Mouse (Mus musculus) neural tube, embryonic 14.5 days (tissue): ENCODE results near the gene Ap5s1. TPM values are rescaled to one million over a fixed set of nuclear protein-coding genes. Genes with fewer than 3 reads are reported as not detected.

ENCODE experiments used
- polyA plus RNA-seq: library from polyadenylated mRNA; unstranded; fragments of >200 nt; fragmentation: Nextera tagmentation; extraction: Ambion mirVana; gene quantifications from 2 replicates; pipeline ENCODE4 v1.2.1, GENCODE M21; 2014

The Ap5s1 gene
- polyA plus RNA-seq, 1 experiment from 2014 or later = 39.5 TPM

Other genes starting within 250 kb of the Ap5s1 start
- 49.4 and 63.7 TPM in 2 replicates for gene Gfra4, start 164.0 kb upstream of the Ap5s1 start, polyA plus RNA-seq
- gene Adam33, start 143.3 kb upstream of the Ap5s1 start, polyA plus RNA-seq = 0.60 and 0.73 TPM in 2 replicates
- gene Siglec1, start 120.3 kb upstream of the Ap5s1 start, polyA plus RNA-seq = 0.09 and 0.43 TPM in 2 replicates
- gene Hspa12b, start 79.8 kb upstream of the Ap5s1 start, polyA plus RNA-seq = 1.3 and 3.4 TPM in 2 replicates
- not detected in 2 replicates for gene Gm11037, start 73.6 kb upstream of the Ap5s1 start, polyA plus RNA-seq
- gene 1700037H04Rik, start 47.0 kb upstream of the Ap5s1 start, polyA plus RNA-seq = 86.9 and 90.0 TPM in 2 replicates
- gene Cenpb, start 27.0 kb upstream of the Ap5s1 start, polyA plus RNA-seq = 7.0 and 10.5 TPM in 2 replicates
- 21.9 and 24.7 TPM in 2 replicates for gene Cdc25b, start 20.1 kb upstream of the Ap5s1 start, polyA plus RNA-seq
- gene Spef1, start 19.8 kb upstream of the Ap5s1 start, polyA plus RNA-seq = 9.2 and 9.4 TPM in 2 replicates
- 5.0 and 6.1 TPM in 2 replicates for gene Mavs, start 27.0 kb downstream of the Ap5s1 start, polyA plus RNA-seq
- gene Pank2, start 55.4 kb downstream of the Ap5s1 start, polyA plus RNA-seq = 28.7 and 32.2 TPM in 2 replicates
- gene Rnf24, start 145.8 kb downstream of the Ap5s1 start, polyA plus RNA-seq = 18.4 and 19.0 TPM in 2 replicates